Comparison of ENCODE assay signal across 10 mouse cellular contexts in the genomic region with DNA sequence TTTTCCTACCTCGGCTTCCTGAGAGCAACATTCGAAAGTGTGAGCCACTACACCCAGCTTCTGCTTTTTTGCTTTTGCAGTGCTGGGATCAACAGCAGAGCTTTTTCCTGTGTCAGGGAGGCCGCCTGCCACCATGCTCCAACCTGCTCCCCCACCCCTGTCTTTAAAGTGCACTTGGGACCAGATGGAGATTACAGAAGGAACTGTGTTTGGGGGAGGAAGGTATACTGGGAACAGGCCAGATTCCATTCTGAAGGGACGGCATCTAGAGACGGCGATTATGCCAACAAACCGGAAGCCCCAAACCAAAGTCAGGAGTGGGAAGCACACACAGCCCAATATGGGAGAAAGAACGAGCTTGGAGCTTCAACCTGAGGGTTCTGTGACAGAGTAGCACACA. TPM values are rescaled to one million over a fixed set of nuclear protein-coding genes. Genes with fewer than 3 reads are reported as not detected.
"Had no signal": no experiment of that assay in that cellular context is flagged by ENCODE, and none has a peak within 500 bp of the region (broad histone marks: within the 10 kb centered on the region; RNA-seq: fewer than 3 reads in every experiment).

No protein-coding gene starts in this region.

- H3K27ac ChIP-seq: kidney, postnatal 0 days; liver, embryonic 15.5 days; midbrain, embryonic 13.5 days; neural tube, embryonic 12.5 days had no signal

- H3K9me3 ChIP-seq: liver, embryonic 15.5 days; midbrain, embryonic 13.5 days; neural tube, embryonic 12.5 days had no signal

- ATAC-seq: intestine, postnatal 0 days; midbrain, embryonic 13.5 days had no signal

- H3K4me1 ChIP-seq: midbrain, embryonic 13.5 days had no signal

- H3K4me2 ChIP-seq: liver, embryonic 11.5 days; liver, embryonic 15.5 days; midbrain, embryonic 13.5 days; neural tube, embryonic 12.5 days had no signal

- H3K9ac ChIP-seq: liver, embryonic 15.5 days; midbrain, embryonic 13.5 days; neural tube, embryonic 12.5 days had no signal

- DNase-seq: lung, adult 2 months; thymus, postnatal 36 days had no signal

- H3K36me3 ChIP-seq: liver, embryonic 15.5 days had no signal

- H3K4me3 ChIP-seq: liver, embryonic 15.5 days; midbrain, embryonic 13.5 days; neural tube, embryonic 12.5 days had no signal

RNA-seq across cellular contexts. Expression of a gene that starts 36.0 kb away (rescaled TPM):
- total RNA-seq: neutrophil, adult 5-6 weeks had no signal

RNA-seq across cellular contexts. Expression of a gene that starts 37.3 kb away (rescaled TPM):
- total RNA-seq: monocyte, adult 5-6 weeks; neutrophil, adult 5-6 weeks had no signal
